Mouse (Mus musculus) monocyte, adult 2 months (primary cell): Measurements from ENCODE around the gene Tfr2.

Source experiments
- DNase-seq, 2 experiments: peaks; one replicate each; pipeline ENCODE4 v3.0.0; 2022; ENCODE audit warnings: low spot score in 2 of 2, low read depth in 1 of 2

The Tfr2 gene

GRCm38 (mm10) chr5:137615347-137615746, 45.7 kb downstream of the Tfr2 start:
- DNase-seq: no peak

GRCm38 (mm10) chr5:137623937-137624530, 54.4 kb downstream of the Tfr2 start:
- DNase-seq: no peak

GRCm38 (mm10) chr5:137627991-137628390, 58.4 kb downstream of the Tfr2 start:
- peak; percentile 19 to 37 for DNase-seq

- DNase-seq: peak; percentile 97 to 98
Measured at GRCm38 (mm10) chr5:137628498-137629305, 59.1 kb downstream of the Tfr2 start, which contains the start of the genes Fbxo24, Lrch4 and Gm20605. Fbxo24 (minus strand) TSS chr5:137629002. Lrch4 (plus strand) TSS chr5:137629121. Gm20605 (plus strand) TSS chr5:137629175.

- no peak for DNase-seq
Measured at GRCm38 (mm10) chr5:137629306-137629721, 59.7 kb downstream of the Tfr2 start.

- DNase-seq: no peak
Measured at GRCm38 (mm10) chr5:137629906-137630545, 60.4 kb downstream of the Tfr2 start.

- DNase-seq: no peak
Measured at GRCm38 (mm10) chr5:137630602-137631001, 61.0 kb downstream of the Tfr2 start.

- peak; percentile 55 to 62 for DNase-seq
Measured at GRCm38 (mm10) chr5:137631171-137631570, 61.5 kb downstream of the Tfr2 start.

- no peak for DNase-seq
Measured at GRCm38 (mm10) chr5:137631591-137631990, 62.0 kb downstream of the Tfr2 start.

GRCm38 (mm10) chr5:137633397-137634084, 63.9 kb downstream of the Tfr2 start:
- no peak for DNase-seq
